Mouse (Mus musculus) heart, embryonic 11.5 days (tissue): ENCODE results near the gene Cbfa2t2. TPM values are rescaled to one million over a fixed set of nuclear protein-coding genes. Genes with fewer than 3 reads are reported as not detected.
A peak's percentile ranks its signal among the peaks of the same experiment; 100 is the strongest.

ENCODE experiments used
- ATAC-seq: fragments of 200-750 bp; cut with Nextera tagmentation; replicated peaks from 2 replicates; pipeline ENCODE4 v1.8.0; 2017; ENCODE audit warnings: moderate library complexity; ENCODE audit not compliant: insufficient number of reproducible peaks, low FRiP score, low TSS enrichment
- H3K27ac ChIP-seq: fragments of 300-500 bp; sonication (generic); 2 replicates; pipeline ENCODE4 v1.5.1; 2014; ENCODE audit warnings: mild to moderate bottlenecking, low read depth, low read length
- H3K27me3 ChIP-seq: fragments of 300-500 bp; sonication (generic); 2 replicates; pipeline ENCODE4 v1.6.1; 2014; ENCODE audit warnings: mild to moderate bottlenecking, low read length, mixed read lengths; ENCODE audit not compliant: control insufficient read depth, insufficient read depth
- H3K36me3 ChIP-seq: fragments of 300-500 bp; sonication (generic); 2 replicates; pipeline ENCODE4 v1.6.1; 2014; ENCODE audit warnings: mild to moderate bottlenecking, low read length, moderate library complexity, mixed read lengths; ENCODE audit not compliant: control insufficient read depth, insufficient read depth
- H3K4me1 ChIP-seq: fragments of 300-500 bp; sonication (generic); 2 replicates; pipeline ENCODE4 v1.6.1; 2014; ENCODE audit warnings: low read length; ENCODE audit not compliant: control insufficient read depth, insufficient read depth
- H3K4me2 ChIP-seq: fragments of 300-500 bp; sonication (generic); 2 replicates; pipeline ENCODE4 v1.6.1; 2014; ENCODE audit warnings: mild to moderate bottlenecking, moderate library complexity
- H3K4me3 ChIP-seq: fragments of 300-500 bp; sonication (generic); 2 replicates; pipeline ENCODE4 v1.5.1; 2014; ENCODE audit warnings: low read depth, low read length
- H3K9ac ChIP-seq: fragments of 300-500 bp; sonication (generic); 2 replicates; pipeline ENCODE4 v1.6.1; 2014; ENCODE audit warnings: mild to moderate bottlenecking, low read depth, low read length, moderate library complexity
- H3K9me3 ChIP-seq: fragments of 300-500 bp; sonication (generic); replicated peaks from 2 replicates; pipeline ENCODE4 v1.6.1; 2016; ENCODE audit warnings: low read length; ENCODE audit not compliant: control insufficient read depth
- WGBS: fragments of 180-500 bp; shearing (Covaris S2); extraction: QIAGEN DNeasy Blood & Tissue Kit; methylation state at CpG from one replicate; pipeline ENCODE4 v1.1.7; 2014; ENCODE audit not compliant: insufficient replicate concordance; 5-methylcytosine and 5-hydroxymethylcytosine counted together
- polyA plus RNA-seq: library from polyadenylated mRNA; unstranded; fragments of >200 nt; fragmentation: Nextera tagmentation; extraction: Ambion mirVana; gene quantifications from 2 replicates; pipeline ENCODE4 v1.2.1, GENCODE M21; 2014

Cbfa2t2 gene
- polyA plus RNA-seq, 1 experiment from 2014 or later, result 31.2 TPM

DNA sequence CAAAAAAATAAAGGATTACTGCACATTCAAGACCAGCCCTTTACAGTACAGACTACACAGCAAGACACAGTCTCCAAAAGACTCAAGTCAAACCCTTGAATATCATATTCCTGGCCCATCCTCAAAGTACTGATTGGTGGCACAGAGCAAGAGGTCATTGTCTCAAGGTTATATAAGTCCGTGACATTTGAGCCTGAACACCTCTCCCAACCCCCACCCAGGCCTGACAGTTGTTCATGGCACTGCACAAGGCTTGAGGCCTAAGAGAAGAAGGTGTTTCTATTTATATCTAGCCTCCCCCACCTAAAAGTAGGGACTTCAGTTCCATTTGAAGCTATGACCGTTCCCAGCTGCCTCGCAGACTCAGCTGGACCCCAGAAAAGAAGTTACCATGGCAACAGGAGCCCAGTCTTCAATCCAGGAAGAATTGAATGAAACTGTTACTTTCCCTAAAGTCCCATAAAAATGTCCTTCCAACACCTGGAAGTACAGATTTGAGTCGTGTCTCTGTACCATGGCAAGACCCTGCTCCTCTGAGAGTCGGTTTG is 30.8 kb upstream of the Cbfa2t2 start:
- peak overlapping the region; percentile 8; the same call in 1 of the 2 replicates for H3K4me3 ChIP-seq

DNA sequence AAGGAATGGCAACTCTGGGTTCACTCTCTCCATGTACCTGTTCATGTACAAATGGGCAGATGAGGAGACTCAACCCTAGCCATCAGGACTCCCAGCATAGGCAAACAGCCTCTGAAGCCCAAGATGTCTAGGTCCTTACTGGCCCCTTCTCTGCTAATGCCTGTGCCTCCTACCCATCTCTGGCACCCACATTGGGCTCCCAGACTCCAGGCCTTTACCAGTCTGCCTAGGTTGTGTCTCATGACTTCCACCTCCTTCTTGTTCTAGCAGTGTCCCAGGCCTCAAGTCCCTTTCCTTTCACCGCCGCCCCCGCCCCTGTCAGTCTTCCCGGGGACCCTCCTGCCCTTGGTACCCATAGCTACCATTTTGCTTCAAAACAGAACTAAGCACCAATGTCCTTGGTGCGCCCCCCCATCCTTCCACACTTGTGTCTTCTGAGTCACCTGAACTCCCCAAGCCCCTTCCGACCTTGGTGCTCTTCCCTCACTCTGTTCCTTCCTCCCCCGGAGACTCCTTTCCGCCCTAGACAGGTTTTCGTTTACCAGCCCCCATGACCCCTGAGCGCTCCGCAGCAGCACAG is 29.1 kb upstream of the Cbfa2t2 start:
- H3K4me3 ChIP-seq, result peak overlapping the region; percentile 77
- peak overlapping the region; percentile 81 for H3K27ac ChIP-seq
- ATAC-seq, result no peak
- 0 out of 2 replicates have a peak, but pooled peaks cover 2% of the 10 kb centered on the region for H3K27me3 ChIP-seq
- H3K9ac ChIP-seq, result peak overlapping the region; percentile 89
- 20% methylated on average over 11 of the region's 11 CpGs for WGBS
- H3K4me2 ChIP-seq, result peak overlapping the region; percentile 78
- H3K36me3 ChIP-seq, result no peaks in the 10 kb centered on the region
- H3K4me1 ChIP-seq, result peaks cover 29% of the 10 kb centered on the region
- no peaks in the 10 kb centered on the region for H3K9me3 ChIP-seq

More for the DNA sequence above, 30.8 kb upstream of the Cbfa2t2 start:
- Histone ChIP-seq H3K36me3 (no peaks in the 10 kb centered on the region; the same call in 1 of the 2 replicates), H3K4me2 (peak overlapping the region; percentile 78), H3K27ac (peak overlapping the region; percentile 1; the same call in 1 of the 2 replicates), H3K9me3 (no peaks in the 10 kb centered on the region), H3K9ac (no peak overlapping the region), H3K4me1 (peaks cover 29% of the 10 kb centered on the region), H3K27me3 (0 out of 2 replicates have a peak, but pooled peaks cover 2% of the 10 kb centered on the region)
- ATAC-seq, result no peak
- WGBS, result 47% methylated on average over 5 of the region's 5 CpGs

DNA sequence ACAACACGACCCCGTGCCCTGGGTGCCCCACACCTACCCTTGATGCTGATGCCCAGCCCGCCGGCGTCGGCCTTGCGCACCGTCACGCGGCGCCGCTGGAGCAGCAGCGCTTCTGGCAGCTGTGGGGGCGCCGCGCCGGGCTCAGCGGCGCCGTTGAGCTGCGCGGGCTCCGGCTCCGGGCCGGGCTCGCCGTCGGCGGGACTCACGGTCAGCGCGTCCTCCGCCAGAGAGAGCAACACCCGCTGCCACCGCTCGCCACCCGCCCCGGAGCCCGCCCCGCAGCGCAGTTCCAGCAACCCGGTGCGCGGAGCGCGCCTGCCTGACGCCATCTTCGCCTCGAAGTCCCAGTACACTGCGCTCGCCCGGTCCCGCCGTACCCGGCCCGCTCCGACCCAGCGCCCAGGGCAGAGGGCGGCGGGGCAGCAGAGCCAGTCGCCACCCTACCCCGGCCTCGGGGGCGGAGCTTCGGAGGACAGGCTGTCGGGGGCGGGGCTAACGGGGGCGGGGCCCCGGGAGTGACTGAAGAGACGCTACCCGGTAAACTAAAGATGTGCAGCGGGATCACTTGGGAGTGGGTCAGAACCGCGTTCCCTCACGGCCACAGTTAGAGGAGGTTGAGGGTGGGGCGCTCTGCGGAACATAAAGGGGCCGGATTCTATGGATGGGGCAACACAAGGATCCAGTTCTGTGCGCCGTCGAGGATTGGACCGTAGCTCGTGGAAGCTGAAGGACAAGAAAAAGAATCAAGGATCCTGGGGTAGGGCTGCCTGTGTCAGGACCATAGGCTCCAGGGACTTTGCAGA is 28.4 kb upstream of the Cbfa2t2 start, which contains the start of gene Snta1:
Gene Snta1, minus strand, starts transcription at position 457 of the 803 bp plus-strand sequence.
- Histone ChIP-seq H3K4me1 (peaks cover 23% of the 10 kb centered on the region), H3K36me3 (no peaks in the 10 kb centered on the region), H3K4me2 (peak within 1 kb of the TSS; percentile 78), H3K9ac (peak within 1 kb of the TSS; percentile 89), H3K4me3 (peak within 1 kb of the TSS; percentile 77), H3K9me3 (no peaks in the 10 kb centered on the region), H3K27me3 (0 out of 2 replicates have a peak, but pooled peaks cover 2% of the 10 kb centered on the region), H3K27ac (peak within 1 kb of the TSS; percentile 81)
- ATAC-seq, result peak; percentile 88
- 2% methylated on average over 83 of the region's 84 CpGs for WGBS

DNA sequence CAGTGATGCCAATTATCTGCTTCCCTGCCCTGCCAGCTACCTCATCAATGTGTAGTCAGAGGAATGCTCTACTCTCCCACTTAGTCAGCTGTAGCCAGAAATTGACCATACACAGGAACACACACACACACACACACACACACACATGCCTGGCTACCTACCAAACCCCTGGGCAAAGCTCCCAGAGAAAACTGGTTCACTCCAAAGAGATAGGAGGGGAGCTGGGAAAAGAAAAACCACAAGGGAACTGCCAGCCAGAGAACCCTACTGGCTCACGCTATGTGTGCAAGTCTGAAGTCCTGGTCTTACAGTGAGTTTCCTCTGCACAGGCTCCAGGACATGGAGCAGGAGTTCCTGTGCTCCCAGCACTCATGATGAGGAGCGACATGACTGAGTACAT is 25.9 kb upstream of the Cbfa2t2 start:
- no peaks in the 10 kb centered on the region for H3K9me3 ChIP-seq
- WGBS, result 52% methylated on average over 2 of the region's 2 CpGs
- H3K27me3 ChIP-seq, result 0 out of 2 replicates have a peak, but pooled peaks cover 2% of the 10 kb centered on the region
- no peak overlapping the region for H3K27ac ChIP-seq
- H3K9ac ChIP-seq, result no peak overlapping the region
- H3K4me1 ChIP-seq, result peaks cover 10% of the 10 kb centered on the region
- H3K36me3 ChIP-seq, result no peaks in the 10 kb centered on the region
- no peak overlapping the region for H3K4me2 ChIP-seq
- no peak for ATAC-seq
- H3K4me3 ChIP-seq, result no peak overlapping the region

DNA sequence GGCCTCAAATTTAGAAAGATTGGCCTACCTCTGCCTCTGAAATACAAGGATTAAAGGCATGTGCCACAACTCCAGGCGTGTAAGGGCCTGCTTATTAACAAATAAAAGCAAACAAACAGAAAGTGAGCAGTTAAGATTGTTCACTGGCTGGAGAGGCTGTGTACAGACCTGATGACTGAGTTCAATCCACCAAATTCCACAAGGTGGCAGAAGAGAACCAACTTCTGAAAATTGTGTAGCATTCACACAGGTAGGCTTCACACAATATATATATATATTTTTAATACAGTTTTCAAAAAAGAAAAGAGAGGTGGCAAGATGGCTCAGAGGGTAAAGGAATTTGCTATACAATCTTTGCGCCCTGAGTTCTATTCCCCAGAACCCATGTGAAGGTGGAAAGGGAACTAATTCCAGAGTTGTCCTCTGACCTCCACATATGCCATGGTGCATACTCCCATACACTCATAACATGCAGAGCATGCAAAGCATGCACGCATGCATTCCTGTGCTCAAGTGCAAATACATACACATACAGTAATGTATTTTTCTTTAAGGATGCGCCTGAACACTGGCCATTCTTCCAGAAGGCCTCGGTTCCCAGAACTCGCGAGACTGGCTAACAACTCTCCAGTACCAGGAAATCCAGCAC is 24.1 kb upstream of the Cbfa2t2 start:
- no peak overlapping the region for H3K9ac ChIP-seq
- H3K36me3 ChIP-seq, result no peaks in the 10 kb centered on the region
- H3K9me3 ChIP-seq, result no peaks in the 10 kb centered on the region
- H3K4me2 ChIP-seq, result no peak overlapping the region
- 0 out of 2 replicates have a peak, but pooled peaks cover 2% of the 10 kb centered on the region for H3K27me3 ChIP-seq
- H3K4me3 ChIP-seq, result no peak overlapping the region
- ATAC-seq, result no peak
- WGBS, result 65% methylated on average over 7 of the region's 7 CpGs
- H3K27ac ChIP-seq, result no peak overlapping the region
- H3K4me1 ChIP-seq, result no peaks in the 10 kb centered on the region; the same call in 1 of the 2 replicates

DNA sequence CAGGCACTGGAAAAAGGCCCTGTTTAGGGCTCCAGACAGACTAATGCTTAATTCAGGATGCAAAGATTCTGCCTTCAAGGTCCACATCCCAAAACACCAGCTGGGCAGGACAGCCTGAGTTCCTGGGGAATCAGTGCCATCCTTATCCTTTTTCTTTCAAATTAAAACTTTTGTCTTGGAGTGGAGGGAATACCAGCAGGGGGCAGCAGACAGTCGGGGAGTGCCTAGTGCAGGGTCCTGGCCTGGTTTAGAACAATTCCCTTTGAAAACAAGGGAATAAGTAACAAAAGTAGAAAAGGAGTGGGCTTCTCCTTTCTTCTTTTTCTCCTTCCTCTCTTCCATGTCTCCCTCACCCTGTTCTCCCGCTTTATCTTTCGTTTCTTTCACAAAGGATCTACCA is 19.2 kb upstream of the Cbfa2t2 start:
- H3K4me1 ChIP-seq, result no peaks in the 10 kb centered on the region
- no peak overlapping the region for H3K4me2 ChIP-seq
- WGBS, result 10% methylated on average over 3 of the region's 3 CpGs
- H3K9ac ChIP-seq, result no peak overlapping the region
- no peak overlapping the region for H3K27ac ChIP-seq
- H3K36me3 ChIP-seq, result no peaks in the 10 kb centered on the region
- ATAC-seq, result no peak
- H3K9me3 ChIP-seq, result no peaks in the 10 kb centered on the region
- no peaks in the 10 kb centered on the region for H3K27me3 ChIP-seq
- H3K4me3 ChIP-seq, result no peak overlapping the region

DNA sequence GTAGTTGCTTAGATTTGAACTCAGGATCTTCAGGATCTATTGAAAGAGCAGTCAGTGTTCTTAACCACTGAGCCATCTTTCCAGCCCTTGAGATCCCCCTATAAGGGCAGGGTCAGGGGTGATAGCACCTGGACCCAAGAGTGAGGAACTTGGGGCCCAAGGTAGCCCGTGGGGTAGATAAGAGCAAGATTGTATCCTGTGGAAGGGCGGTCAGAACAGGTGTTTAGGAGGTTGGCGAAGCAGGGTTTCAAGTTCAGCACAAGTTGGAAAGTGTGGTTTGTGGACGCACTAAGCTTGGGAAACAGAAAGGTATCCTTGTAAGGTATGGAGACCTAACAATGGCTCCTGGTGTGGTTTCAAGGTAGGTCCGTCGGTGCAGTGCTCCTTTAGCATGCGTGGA is 18.3 kb upstream of the Cbfa2t2 start:
- ATAC-seq, result no peak
- no peak overlapping the region for H3K9ac ChIP-seq
- no peaks in the 10 kb centered on the region for H3K4me1 ChIP-seq
- H3K27me3 ChIP-seq, result no peaks in the 10 kb centered on the region
- H3K9me3 ChIP-seq, result no peaks in the 10 kb centered on the region
- H3K4me3 ChIP-seq, result no peak overlapping the region
- 84% methylated on average over 7 of the region's 7 CpGs for WGBS
- no peaks in the 10 kb centered on the region for H3K36me3 ChIP-seq
- H3K27ac ChIP-seq, result no peak overlapping the region
- no peak overlapping the region for H3K4me2 ChIP-seq
